Mouse (Mus musculus) embryonic facial prominence, embryonic 12.5 days (tissue): Measurements from ENCODE around the gene Gm973. TPM values are rescaled to one million over a fixed set of nuclear protein-coding genes. Genes with fewer than 3 reads are reported as not detected.

Experiments used
- ATAC-seq: fragments of 200-750 bp; cut with Nextera tagmentation; 2 replicates; pipeline ENCODE4 v1.8.0; 2017; ENCODE audit not compliant: insufficient number of reproducible peaks, insufficient read depth, low FRiP score, low TSS enrichment
- H3K27ac ChIP-seq: fragments of 300-500 bp; sonication (generic); 2 replicates; pipeline ENCODE4 v1.5.1; 2016; ENCODE audit warnings: mild to moderate bottlenecking
- H3K27me3 ChIP-seq: fragments of 300-500 bp; sonication (generic); 2 replicates; pipeline ENCODE4 v1.6.1; 2016; ENCODE audit warnings: mild to moderate bottlenecking, moderate library complexity
- H3K36me3 ChIP-seq: fragments of 300-500 bp; sonication (generic); 2 replicates; pipeline ENCODE4 v1.6.1; 2016; ENCODE audit warnings: mild to moderate bottlenecking
- H3K4me1 ChIP-seq: fragments of 300-500 bp; sonication (generic); 2 replicates; pipeline ENCODE4 v1.6.1; 2016
- H3K4me2 ChIP-seq: fragments of 300-500 bp; sonication (generic); replicated peaks from 2 replicates; pipeline ENCODE4 v1.6.1; 2016; ENCODE audit warnings: mild to moderate bottlenecking, moderate library complexity
- H3K4me3 ChIP-seq: fragments of 300-500 bp; sonication (generic); 2 replicates; pipeline ENCODE4 v1.5.1; 2016; ENCODE audit warnings: mild to moderate bottlenecking
- H3K9ac ChIP-seq: fragments of 300-500 bp; sonication (generic); 2 replicates; pipeline ENCODE4 v1.6.1; 2016; ENCODE audit warnings: mild to moderate bottlenecking, moderate library complexity
- H3K9me3 ChIP-seq: fragments of 300-500 bp; sonication (generic); 2 replicates; pipeline ENCODE4 v1.6.1; 2016; ENCODE audit warnings: mild to moderate bottlenecking, moderate library complexity
- WGBS: fragments of 180-500 bp; shearing (Covaris S2); methylation state at CpG from one replicate; pipeline ENCODE4 v1.1.7; 2016; 5-methylcytosine and 5-hydroxymethylcytosine counted together
- polyA plus RNA-seq: library from polyadenylated mRNA; unstranded; fragments of >200 nt; fragmentation: Nextera tagmentation; extraction: Ambion mirVana; gene quantifications from 2 replicates; pipeline ENCODE4 v1.2.1, GENCODE M21; 2016

Gm973 gene
- polyA plus RNA-seq, 1 experiment from 2014 or later, result 0.82 TPM

- 56% methylated on average over 2 of the region's 2 CpGs for WGBS
- H3K4me1 ChIP-seq, result peaks cover 15% of the 10 kb centered on the region
- H3K36me3 ChIP-seq, result no peaks in the 10 kb centered on the region
- no peaks in the 10 kb centered on the region for H3K9me3 ChIP-seq
- no peak overlapping the region for H3K4me3 ChIP-seq
- ATAC-seq, result no peak
- H3K9ac ChIP-seq, result no peak overlapping the region
- H3K27ac ChIP-seq, result no peak overlapping the region
- H3K27me3 ChIP-seq, result no peaks in the 10 kb centered on the region
- no peak overlapping the region for H3K4me2 ChIP-seq
Measured at GRCm38 (mm10) chr1:59524071-59524470, 8.0 kb downstream of the Gm973 start.

GRCm38 (mm10) chr1:59524759-59525158, 8.7 kb downstream of the Gm973 start:
- Histone ChIP-seq H3K4me2 (no peak overlapping the region), H3K36me3 (no peaks in the 10 kb centered on the region), H3K27me3 (no peaks in the 10 kb centered on the region), H3K9ac (no peak overlapping the region), H3K4me3 (no peak overlapping the region), H3K9me3 (no peaks in the 10 kb centered on the region), H3K4me1 (peaks cover 10% of the 10 kb centered on the region), H3K27ac (no peak overlapping the region)
- no peak for ATAC-seq
- 58% methylated on average over 3 of the region's 3 CpGs for WGBS

- Histone ChIP-seq H3K27me3 (0 out of 2 replicates have a peak, but pooled peaks cover 2% of the 10 kb centered on the region), H3K27ac (no peak overlapping the region), H3K9ac (no peak overlapping the region), H3K36me3 (no peaks in the 10 kb centered on the region), H3K4me3 (no peak overlapping the region), H3K4me1 (no peaks in the 10 kb centered on the region), H3K9me3 (no peaks in the 10 kb centered on the region), H3K4me2 (no peak overlapping the region)
- 75% methylated on average over 6 of the region's 6 CpGs for WGBS
- ATAC-seq, result no peak
Measured at GRCm38 (mm10) chr1:59527219-59527618, 11.2 kb downstream of the Gm973 start.

GRCm38 (mm10) chr1:59534976-59535810, 19.1 kb downstream of the Gm973 start:
- Histone ChIP-seq H3K36me3 (no peaks in the 10 kb centered on the region), H3K9me3 (no peaks in the 10 kb centered on the region), H3K27me3 (0 out of 2 replicates have a peak, but pooled peaks cover under 1% of the 10 kb centered on the region), H3K4me3 (no peak overlapping the region), H3K4me1 (peaks cover 9% of the 10 kb centered on the region), H3K4me2 (no peak overlapping the region), H3K27ac (peak overlapping the region; percentile 3; the same call in 1 of the 2 replicates), H3K9ac (no peak overlapping the region)
- 23% methylated on average over 5 of the region's 5 CpGs for WGBS
- ATAC-seq, result 0 out of 2 replicates have a peak, but pooled peaks have one; percentile 28

GRCm38 (mm10) chr1:59538381-59538780, 22.3 kb downstream of the Gm973 start:
- no peaks in the 10 kb centered on the region for H3K36me3 ChIP-seq
- 91% methylated on average over 5 of the region's 5 CpGs for WGBS
- no peak overlapping the region for H3K27ac ChIP-seq
- no peaks in the 10 kb centered on the region for H3K27me3 ChIP-seq
- no peak for ATAC-seq
- H3K9me3 ChIP-seq, result no peaks in the 10 kb centered on the region
- peaks cover 9% of the 10 kb centered on the region for H3K4me1 ChIP-seq
- H3K9ac ChIP-seq, result no peak overlapping the region
- H3K4me3 ChIP-seq, result no peak overlapping the region
- no peak overlapping the region for H3K4me2 ChIP-seq

- no peaks in the 10 kb centered on the region for H3K36me3 ChIP-seq
- no peak for ATAC-seq
- no peak overlapping the region for H3K9ac ChIP-seq
- H3K9me3 ChIP-seq, result no peaks in the 10 kb centered on the region
- H3K4me3 ChIP-seq, result no peak overlapping the region
- H3K4me2 ChIP-seq, result no peak overlapping the region
- whole genome bisulfite sequencing, result 75% methylated on average over 19 of the region's 19 CpGs
- H3K4me1 ChIP-seq, result 0 out of 2 replicates have a peak, but pooled peaks cover under 1% of the 10 kb centered on the region
- H3K27me3 ChIP-seq, result no peaks in the 10 kb centered on the region
- no peak overlapping the region for H3K27ac ChIP-seq
Measured at GRCm38 (mm10) chr1:59540537-59541148, 24.6 kb downstream of the Gm973 start.

- Histone ChIP-seq H3K36me3 (no peaks in the 10 kb centered on the region), H3K9ac (no peak overlapping the region), H3K4me1 (no peaks in the 10 kb centered on the region), H3K9me3 (no peaks in the 10 kb centered on the region), H3K27me3 (no peaks in the 10 kb centered on the region), H3K4me3 (no peak overlapping the region), H3K4me2 (no peak overlapping the region), H3K27ac (no peak overlapping the region)
- WGBS, result 81% methylated on average over 16 of the region's 16 CpGs
- no peak for ATAC-seq
Measured at GRCm38 (mm10) chr1:59541271-59542020, 25.4 kb downstream of the Gm973 start.

- no peaks in the 10 kb centered on the region for H3K27me3 ChIP-seq
- WGBS, result 55% methylated on average over 6 of the region's 6 CpGs
- no peak overlapping the region for H3K9ac ChIP-seq
- H3K9me3 ChIP-seq, result no peaks in the 10 kb centered on the region
- H3K36me3 ChIP-seq, result no peaks in the 10 kb centered on the region
- no peak overlapping the region for H3K4me3 ChIP-seq
- no peak overlapping the region for H3K27ac ChIP-seq
- no peak overlapping the region for H3K4me2 ChIP-seq
- no peak for ATAC-seq
- no peaks in the 10 kb centered on the region for H3K4me1 ChIP-seq
Measured at GRCm38 (mm10) chr1:59542231-59542630, 26.2 kb downstream of the Gm973 start.

- 53% methylated on average over 8 of the region's 8 CpGs for WGBS
- Histone ChIP-seq H3K9me3 (no peaks in the 10 kb centered on the region), H3K27me3 (no peaks in the 10 kb centered on the region), H3K4me3 (no peak overlapping the region), H3K9ac (no peak overlapping the region), H3K4me1 (no peaks in the 10 kb centered on the region), H3K36me3 (no peaks in the 10 kb centered on the region), H3K4me2 (no peak overlapping the region), H3K27ac (no peak overlapping the region)
- ATAC-seq, result no peak
Measured at GRCm38 (mm10) chr1:59543911-59544310, 27.8 kb downstream of the Gm973 start.

- no peak overlapping the region for H3K27ac ChIP-seq
- H3K4me2 ChIP-seq, result no peak overlapping the region
- H3K9ac ChIP-seq, result no peak overlapping the region
- 85% methylated on average over 5 of the region's 5 CpGs for WGBS
- no peaks in the 10 kb centered on the region for H3K27me3 ChIP-seq
- H3K9me3 ChIP-seq, result no peaks in the 10 kb centered on the region
- H3K4me3 ChIP-seq, result no peak overlapping the region
- no peaks in the 10 kb centered on the region for H3K36me3 ChIP-seq
- H3K4me1 ChIP-seq, result peaks cover 7% of the 10 kb centered on the region; the same call in 1 of the 2 replicates
- no peak for ATAC-seq
Measured at GRCm38 (mm10) chr1:59548486-59548885, 32.4 kb downstream of the Gm973 start.

- Histone ChIP-seq H3K4me2 (no peak overlapping the region), H3K36me3 (no peaks in the 10 kb centered on the region), H3K9ac (no peak overlapping the region), H3K4me1 (peaks cover 10% of the 10 kb centered on the region; the same call in 1 of the 2 replicates), H3K27ac (no peak overlapping the region), H3K27me3 (no peaks in the 10 kb centered on the region), H3K9me3 (no peaks in the 10 kb centered on the region), H3K4me3 (no peak overlapping the region)
- WGBS, result 63% methylated on average over 7 of the region's 7 CpGs
- no peak for ATAC-seq
Measured at GRCm38 (mm10) chr1:59549036-59549675, 33.1 kb downstream of the Gm973 start.
